Mouse (Mus musculus) forebrain, embryonic 16.5 days (tissue): ENCODE results near the gene AI661453. TPM values are rescaled to one million over a fixed set of nuclear protein-coding genes. Genes with fewer than 3 reads are reported as not detected.

Source experiments
- polyA plus RNA-seq: library from polyadenylated mRNA; unstranded; fragments of >200 nt; fragmentation: Nextera tagmentation; extraction: Ambion mirVana; gene quantifications from 2 replicates; pipeline ENCODE4 v1.2.1, GENCODE M21; 2015

Gene AI661453
- polyA plus RNA-seq, 1 experiment from 2014 or later = 0.22 TPM

Other genes with a start within 250 kb of the AI661453 start
- gene Mrps10, start 67.7 kb upstream of the AI661453 start, polyA plus RNA-seq = 72.2 and 74.1 TPM in 2 replicates
- 0.29 and 0.37 TPM in 2 replicates for gene Guca1b, start 51.2 kb upstream of the AI661453 start, polyA plus RNA-seq
- gene Guca1a, start 36.0 kb upstream of the AI661453 start, polyA plus RNA-seq = 0.67 TPM in 1 of 2 replicates, not detected in the other
- gene 1700001C19Rik, start 761 bp downstream of the AI661453 start, polyA plus RNA-seq = 0.55 and 0.86 TPM in 2 replicates
- gene Taf8, start 65.7 kb downstream of the AI661453 start, polyA plus RNA-seq = 24.9 and 25.7 TPM in 2 replicates
- 58.5 and 66.0 TPM in 2 replicates for gene Ccnd3, start 68.4 kb downstream of the AI661453 start, polyA plus RNA-seq
- 32.9 and 36.1 TPM in 2 replicates for gene Bysl, start 174.9 kb downstream of the AI661453 start, polyA plus RNA-seq
- gene Med20, start 175.0 kb downstream of the AI661453 start, polyA plus RNA-seq = 51.6 and 51.8 TPM in 2 replicates
- gene Gm20517, start 175.0 kb downstream of the AI661453 start, polyA plus RNA-seq = 2.3 and 2.9 TPM in 2 replicates
- gene Usp49, start 194.1 kb downstream of the AI661453 start, polyA plus RNA-seq = 8.6 and 9.1 TPM in 2 replicates